Mouse (Mus musculus): ENCODE data around the gene Sesn2.

- TF ChIP-seq CTCF (IDR thresholded peaks at IDR 0.05; ENCODE audit: borderline replicate concordance, insufficient read depth, low read depth, low read length) (no peak), POLR2A (IDR thresholded peaks at IDR 0.05; ENCODE audit: borderline replicate concordance, insufficient read depth, low read length) (no peak)
These were observed 15.9 kb downstream of the Sesn2 start for GRCm38 (mm10) chr4:132494271-132494918.
